Mouse (Mus musculus) kidney, adult 18-20 months (tissue): ENCODE measurements around the gene Lmf2.

ENCODE experiments used
- DNase-seq: peaks from one replicate; pipeline ENCODE4 v3.0.0; 2021

The Lmf2 gene

GRCm38 (mm10) chr15:89372068-89372467 lies 16.6 kb upstream of the Lmf2 start:
- no peak for DNase-seq

GRCm38 (mm10) chr15:89365141-89365551 lies 9.7 kb upstream of the Lmf2 start:
- no peak for DNase-seq

- no peak for DNase-seq
Observed at GRCm38 (mm10) chr15:89363051-89363450, 7.6 kb upstream of the Lmf2 start.

- DNase-seq = no peak
Observed at GRCm38 (mm10) chr15:89358784-89359183, 3.3 kb upstream of the Lmf2 start.

- peak; percentile 25 for DNase-seq
Observed at GRCm38 (mm10) chr15:89356372-89356771, 913 bp upstream of the Lmf2 start.

GRCm38 (mm10) chr15:89354455-89354854 lies 1.0 kb downstream of the Lmf2 start:
- no peak for DNase-seq

- DNase-seq = no peak
Observed at GRCm38 (mm10) chr15:89353837-89354236, 1.6 kb downstream of the Lmf2 start.

GRCm38 (mm10) chr15:89352795-89353194 lies 2.7 kb downstream of the Lmf2 start:
- DNase-seq = no peak

- DNase-seq = no peak
Observed at GRCm38 (mm10) chr15:89352054-89352453, 3.4 kb downstream of the Lmf2 start.

GRCm38 (mm10) chr15:89351302-89351701 lies 4.2 kb downstream of the Lmf2 start:
- no peak for DNase-seq

- no peak for DNase-seq
Observed at GRCm38 (mm10) chr15:89350447-89350846, 5.0 kb downstream of the Lmf2 start.

- no peak for DNase-seq
Observed at GRCm38 (mm10) chr15:89343325-89343724, 12.1 kb downstream of the Lmf2 start.

GRCm38 (mm10) chr15:89341678-89342077 lies 13.8 kb downstream of the Lmf2 start:
- DNase-seq = no peak

GRCm38 (mm10) chr15:89340136-89340535 lies 15.3 kb downstream of the Lmf2 start:
- DNase-seq = no peak

GRCm38 (mm10) chr15:89339696-89340095 lies 15.8 kb downstream of the Lmf2 start:
- DNase-seq = no peak

GRCm38 (mm10) chr15:89336422-89336821 lies 19.0 kb downstream of the Lmf2 start:
- peak; percentile 28 for DNase-seq

- DNase-seq = peak; percentile 35
Observed at GRCm38 (mm10) chr15:89334774-89335537, 20.5 kb downstream of the Lmf2 start.

- DNase-seq = peak; percentile 88
Observed at GRCm38 (mm10) chr15:89334271-89334670, 21.2 kb downstream of the Lmf2 start, which contains the start of gene Miox. Gene Miox, plus strand, starts transcription at chr15:89334398.

GRCm38 (mm10) chr15:89326441-89326840 lies 29.0 kb downstream of the Lmf2 start:
- DNase-seq = peak; percentile 76

- DNase-seq = no peak
Observed at GRCm38 (mm10) chr15:89323656-89324055, 31.8 kb downstream of the Lmf2 start.

- no peak for DNase-seq
Observed at GRCm38 (mm10) chr15:89322670-89323522, 32.6 kb downstream of the Lmf2 start, which contains the start of gene Adm2. Gene Adm2, plus strand, starts transcription at chr15:89322720.

GRCm38 (mm10) chr15:89321264-89321663 lies 34.2 kb downstream of the Lmf2 start:
- no peak for DNase-seq

GRCm38 (mm10) chr15:89316146-89316545 lies 39.3 kb downstream of the Lmf2 start:
- DNase-seq = peak; percentile 23
